Mouse (Mus musculus) neural tube, embryonic 12.5 days (tissue): Measurements from ENCODE around the gene Vgll4. TPM values are rescaled to one million over a fixed set of nuclear protein-coding genes. Genes with fewer than 3 reads are reported as not detected.

Source experiments
- ATAC-seq: fragments of 200-750 bp; cut with Nextera tagmentation; 2 replicates; pipeline ENCODE4 v1.8.0; 2017; ENCODE audit warnings: low read depth, mild to moderate bottlenecking, moderate TSS enrichment, moderate library complexity; ENCODE audit not compliant: low FRiP score
- H3K27ac ChIP-seq: fragments of 300-500 bp; sonication (generic); 2 replicates; pipeline ENCODE4 v1.5.1; 2016
- H3K27me3 ChIP-seq: fragments of 300-500 bp; sonication (generic); replicated peaks from 2 replicates; pipeline ENCODE4 v1.6.1; 2016; ENCODE audit warnings: mild to moderate bottlenecking
- H3K36me3 ChIP-seq: fragments of 300-500 bp; sonication (generic); 2 replicates; pipeline ENCODE4 v1.6.1; 2016; ENCODE audit warnings: mild to moderate bottlenecking
- H3K4me1 ChIP-seq: fragments of 300-500 bp; sonication (generic); 2 replicates; pipeline ENCODE4 v1.6.1; 2016
- H3K4me2 ChIP-seq: fragments of 300-500 bp; sonication (generic); replicated peaks from 2 replicates; pipeline ENCODE4 v1.6.1; 2016; ENCODE audit warnings: mild to moderate bottlenecking
- H3K4me3 ChIP-seq: fragments of 300-500 bp; sonication (generic); 2 replicates; pipeline ENCODE4 v1.5.1; 2016
- H3K9ac ChIP-seq: fragments of 300-500 bp; sonication (generic); 2 replicates; pipeline ENCODE4 v1.6.1; 2016; ENCODE audit warnings: mild to moderate bottlenecking
- H3K9me3 ChIP-seq: fragments of 300-500 bp; sonication (generic); 2 replicates; pipeline ENCODE4 v1.6.1; 2016; ENCODE audit warnings: mild to moderate bottlenecking
- WGBS: fragments of 180-500 bp; shearing (Covaris S2); methylation state at CpG from one replicate; pipeline ENCODE4 v1.1.7; 2016; 5-methylcytosine and 5-hydroxymethylcytosine counted together
- polyA plus RNA-seq: library from polyadenylated mRNA; unstranded; fragments of >200 nt; fragmentation: Nextera tagmentation; extraction: Ambion mirVana; gene quantifications from 2 replicates; pipeline ENCODE4 v1.2.1, GENCODE M21; 2016

Vgll4 gene
- polyA plus RNA-seq, 1 experiment from 2014 or later, result 81.7 TPM

- H3K9me3 ChIP-seq, result no peaks in the 10 kb centered on the region
- H3K36me3 ChIP-seq, result peaks cover 9% of the 10 kb centered on the region
- H3K4me2 ChIP-seq, result no peak overlapping the region
- WGBS, result 83% methylated on average over 5 of the region's 5 CpGs
- no peak overlapping the region for H3K27ac ChIP-seq
- no peaks in the 10 kb centered on the region for H3K4me1 ChIP-seq
- ATAC-seq, result no peak
- H3K27me3 ChIP-seq, result no peaks in the 10 kb centered on the region
- no peak overlapping the region for H3K9ac ChIP-seq
- H3K4me3 ChIP-seq, result no peak overlapping the region
Measured at GRCm38 (mm10) chr6:114997471-114997870, 27.7 kb upstream of the Vgll4 start.

- Histone ChIP-seq H3K36me3 (peaks cover 9% of the 10 kb centered on the region), H3K9ac (no peak overlapping the region), H3K4me3 (no peak overlapping the region), H3K27ac (no peak overlapping the region), H3K4me1 (no peaks in the 10 kb centered on the region), H3K4me2 (no peak overlapping the region), H3K27me3 (no peaks in the 10 kb centered on the region), H3K9me3 (no peaks in the 10 kb centered on the region)
- 81% methylated on average over 5 of the region's 5 CpGs for WGBS
- ATAC-seq, result no peak
Measured at GRCm38 (mm10) chr6:114996910-114997309, 27.1 kb upstream of the Vgll4 start.

- Histone ChIP-seq H3K4me2 (no peak overlapping the region), H3K4me3 (no peak overlapping the region), H3K27me3 (no peaks in the 10 kb centered on the region), H3K9ac (no peak overlapping the region), H3K9me3 (no peaks in the 10 kb centered on the region), H3K36me3 (no peaks in the 10 kb centered on the region), H3K4me1 (no peaks in the 10 kb centered on the region), H3K27ac (no peak overlapping the region)
- no peak for ATAC-seq
- 89% methylated on average over 5 of the region's 5 CpGs for WGBS
Measured at GRCm38 (mm10) chr6:114994079-114994478, 24.3 kb upstream of the Vgll4 start.

GRCm38 (mm10) chr6:114993659-114994058 is 23.9 kb upstream of the Vgll4 start:
- Histone ChIP-seq H3K4me2 (no peak overlapping the region), H3K4me1 (0 out of 2 replicates have a peak, but pooled peaks cover 2% of the 10 kb centered on the region), H3K9me3 (no peaks in the 10 kb centered on the region), H3K4me3 (no peak overlapping the region), H3K27ac (no peak overlapping the region), H3K36me3 (no peaks in the 10 kb centered on the region), H3K9ac (no peak overlapping the region), H3K27me3 (no peaks in the 10 kb centered on the region)
- 74% methylated on average over 8 of the region's 8 CpGs for WGBS
- no peak for ATAC-seq

GRCm38 (mm10) chr6:114991909-114992308 is 22.1 kb upstream of the Vgll4 start:
- Histone ChIP-seq H3K4me3 (no peak overlapping the region), H3K9ac (no peak overlapping the region), H3K9me3 (no peaks in the 10 kb centered on the region), H3K4me1 (0 out of 2 replicates have a peak, but pooled peaks cover 4% of the 10 kb centered on the region), H3K36me3 (no peaks in the 10 kb centered on the region), H3K27me3 (no peaks in the 10 kb centered on the region), H3K4me2 (no peak overlapping the region), H3K27ac (no peak overlapping the region)
- ATAC-seq, result no peak
- 86% methylated on average over 4 of the region's 4 CpGs for WGBS

GRCm38 (mm10) chr6:114988619-114988980 is 18.8 kb upstream of the Vgll4 start:
- H3K9me3 ChIP-seq, result no peaks in the 10 kb centered on the region
- WGBS, result 75% methylated on average over 3 of the region's 3 CpGs
- H3K4me2 ChIP-seq, result no peak overlapping the region
- H3K27ac ChIP-seq, result no peak overlapping the region
- no peak overlapping the region for H3K9ac ChIP-seq
- no peaks in the 10 kb centered on the region for H3K36me3 ChIP-seq
- ATAC-seq, result no peak
- no peaks in the 10 kb centered on the region for H3K27me3 ChIP-seq
- 0 out of 2 replicates have a peak, but pooled peaks cover 4% of the 10 kb centered on the region for H3K4me1 ChIP-seq
- no peak overlapping the region for H3K4me3 ChIP-seq

GRCm38 (mm10) chr6:114987966-114988618 is 18.3 kb upstream of the Vgll4 start:
- no peak overlapping the region for H3K4me2 ChIP-seq
- no peaks in the 10 kb centered on the region for H3K27me3 ChIP-seq
- H3K4me1 ChIP-seq, result 0 out of 2 replicates have a peak, but pooled peaks cover 4% of the 10 kb centered on the region
- WGBS, result 83% methylated on average over 7 of the region's 7 CpGs
- H3K9ac ChIP-seq, result no peak overlapping the region
- H3K4me3 ChIP-seq, result no peak overlapping the region
- no peaks in the 10 kb centered on the region for H3K36me3 ChIP-seq
- ATAC-seq, result no peak
- no peak overlapping the region for H3K27ac ChIP-seq
- no peaks in the 10 kb centered on the region for H3K9me3 ChIP-seq

GRCm38 (mm10) chr6:114982671-114983070 is 12.9 kb upstream of the Vgll4 start:
- Histone ChIP-seq H3K36me3 (no peaks in the 10 kb centered on the region), H3K4me3 (no peak overlapping the region), H3K27ac (no peak overlapping the region), H3K4me2 (no peak overlapping the region), H3K4me1 (no peaks in the 10 kb centered on the region), H3K27me3 (no peaks in the 10 kb centered on the region), H3K9ac (no peak overlapping the region), H3K9me3 (no peaks in the 10 kb centered on the region)
- ATAC-seq, result no peak
- WGBS, result 88% methylated on average over 7 of the region's 7 CpGs

- no peak overlapping the region for H3K4me2 ChIP-seq
- no peak for ATAC-seq
- H3K27ac ChIP-seq, result no peak overlapping the region
- no peaks in the 10 kb centered on the region for H3K4me1 ChIP-seq
- WGBS, result 81% methylated on average over 1 of the region's 1 CpGs
- no peaks in the 10 kb centered on the region for H3K27me3 ChIP-seq
- H3K4me3 ChIP-seq, result no peak overlapping the region
- no peaks in the 10 kb centered on the region for H3K36me3 ChIP-seq
- no peaks in the 10 kb centered on the region for H3K9me3 ChIP-seq
- no peak overlapping the region for H3K9ac ChIP-seq
Measured at GRCm38 (mm10) chr6:114979715-114980114, 9.9 kb upstream of the Vgll4 start.

- Histone ChIP-seq H3K4me1 (no peaks in the 10 kb centered on the region), H3K27me3 (no peaks in the 10 kb centered on the region), H3K4me2 (no peak overlapping the region), H3K9ac (no peak overlapping the region), H3K36me3 (no peaks in the 10 kb centered on the region), H3K4me3 (no peak overlapping the region), H3K27ac (no peak overlapping the region), H3K9me3 (no peaks in the 10 kb centered on the region)
- ATAC-seq, result no peak
- 88% methylated on average over 7 of the region's 7 CpGs for WGBS
Measured at GRCm38 (mm10) chr6:114976915-114977419, 7.2 kb upstream of the Vgll4 start.

- no peak for ATAC-seq
- no peak overlapping the region for H3K4me3 ChIP-seq
- WGBS, result 89% methylated on average over 1 of the region's 1 CpGs
Measured at GRCm38 (mm10) chr6:114974331-114974730, 4.5 kb upstream of the Vgll4 start.

GRCm38 (mm10) chr6:114972988-114973387 is 3.2 kb upstream of the Vgll4 start:
- H3K4me1 ChIP-seq, result peaks cover 13% of the 10 kb centered on the region
- no peak overlapping the region for H3K9ac ChIP-seq
- H3K36me3 ChIP-seq, result no peaks in the 10 kb centered on the region
- WGBS, result 65% methylated on average over 1 of the region's 1 CpGs
- no peak for ATAC-seq
- H3K27me3 ChIP-seq, result peaks cover 14% of the 10 kb centered on the region
- H3K27ac ChIP-seq, result no peak overlapping the region
- H3K4me2 ChIP-seq, result no peak overlapping the region
- H3K4me3 ChIP-seq, result no peak overlapping the region
- H3K9me3 ChIP-seq, result no peaks in the 10 kb centered on the region

More at GRCm38 (mm10) chr6:114974331-114974730, 4.5 kb upstream of the Vgll4 start:
- peaks cover 6% of the 10 kb centered on the region for H3K27me3 ChIP-seq
- H3K9ac ChIP-seq, result no peak overlapping the region
- no peaks in the 10 kb centered on the region for H3K36me3 ChIP-seq
- H3K27ac ChIP-seq, result no peak overlapping the region
- H3K9me3 ChIP-seq, result no peaks in the 10 kb centered on the region
- peaks cover 8% of the 10 kb centered on the region for H3K4me1 ChIP-seq
- H3K4me2 ChIP-seq, result no peak overlapping the region

- H3K4me3 ChIP-seq, result no peak overlapping the region
- no peak overlapping the region for H3K4me2 ChIP-seq
- no peak overlapping the region for H3K9ac ChIP-seq
- no peaks in the 10 kb centered on the region for H3K36me3 ChIP-seq
- WGBS, result 74% methylated on average over 5 of the region's 5 CpGs
- H3K27ac ChIP-seq, result no peak overlapping the region
- H3K4me1 ChIP-seq, result peaks cover 13% of the 10 kb centered on the region
- H3K27me3 ChIP-seq, result peaks cover 23% of the 10 kb centered on the region
- ATAC-seq, result no peak
- no peaks in the 10 kb centered on the region for H3K9me3 ChIP-seq
Measured at GRCm38 (mm10) chr6:114970895-114971294, 1.1 kb upstream of the Vgll4 start.
